Mouse (Mus musculus) megakaryocyte, embryonic 14.5 days (primary cell): ENCODE measurements at regions not wholly inside any gene's neighbourhood (a gene's known extent, or its start where the extent isn't known, plus 50 kb on each side); places are given as distances from the start of the nearest gene placed in this dataset.

ENCODE experiments used
- FLI1 ChIP-seq: IDR thresholded peaks from 2 replicates; pipeline ENCODE4 v1.6.1; 2012; ENCODE audit warnings: low read length, inconsistent platforms, mixed read lengths
- GATA1 ChIP-seq: IDR thresholded peaks from 3 replicates; pipeline ENCODE4 v1.6.1; 2012; ENCODE audit warnings: mixed read lengths, low read length, inconsistent platforms, borderline replicate concordance

DNA sequence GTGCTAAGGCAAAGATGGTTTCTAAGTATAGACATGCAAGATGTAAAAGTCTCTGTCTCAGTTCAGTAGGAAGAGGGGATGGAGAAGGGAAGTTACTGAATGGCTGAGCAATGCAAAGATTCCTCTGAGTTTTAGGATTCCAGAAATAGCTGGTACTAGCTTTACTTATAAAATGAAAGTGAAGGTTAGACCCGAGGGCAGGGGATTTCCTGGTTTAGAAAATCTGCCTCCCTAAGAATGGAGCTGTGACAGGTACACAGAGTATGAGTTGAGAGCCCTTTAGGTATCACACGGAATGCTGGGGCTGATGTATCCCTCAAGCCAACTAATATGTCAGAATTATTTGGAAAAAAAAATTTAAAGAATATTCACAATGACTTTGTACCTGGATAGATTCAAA is 69.0 kb upstream of the Ppp1r12a start:
- no peak for TF ChIP-seq GATA1
- no peak for TF ChIP-seq FLI1
